Mouse (Mus musculus) megakaryocyte, embryonic 14.5 days (primary cell): ENCODE measurements at regions not wholly inside any gene's neighbourhood (a gene's known extent, or its start where the extent isn't known, plus 50 kb on each side); places are given as distances from the start of the nearest gene placed in this dataset.

Experiments used
- FLI1 ChIP-seq: IDR thresholded peaks from 2 replicates; pipeline ENCODE4 v1.6.1; 2012; ENCODE audit warnings: low read length, inconsistent platforms, mixed read lengths
- GATA1 ChIP-seq: IDR thresholded peaks from 3 replicates; pipeline ENCODE4 v1.6.1; 2012; ENCODE audit warnings: mixed read lengths, low read length, inconsistent platforms, borderline replicate concordance

GRCm38 (mm10) chr3:39322225-39322624, 435.5 kb downstream of the Fat4 start:
- TF ChIP-seq GATA1 = no peak
- TF ChIP-seq FLI1 = no peak
